Mouse (Mus musculus) hindbrain, embryonic 10.5 days (tissue): ENCODE data around the gene Esrrg. TPM values are rescaled to one million over a fixed set of nuclear protein-coding genes. Genes with fewer than 3 reads are reported as not detected.

Experiments used
- DNase-seq: peaks from one replicate; pipeline ENCODE4 v3.0.0-alpha.2; 2017; ENCODE audit warnings: low spot score
- H3K27ac ChIP-seq: fragments of 300-500 bp; sonication (generic); 2 replicates; pipeline ENCODE4 v1.5.1; 2016; ENCODE audit warnings: mild to moderate bottlenecking, moderate library complexity
- H3K27me3 ChIP-seq: fragments of 300-500 bp; sonication (generic); 2 replicates; pipeline ENCODE4 v1.6.1; 2016; ENCODE audit warnings: mild to moderate bottlenecking; ENCODE audit not compliant: poor library complexity, insufficient read depth, severe bottlenecking
- H3K36me3 ChIP-seq: fragments of 300-500 bp; sonication (generic); 2 replicates; pipeline ENCODE4 v1.6.1; 2016; ENCODE audit warnings: mild to moderate bottlenecking, moderate library complexity
- H3K4me1 ChIP-seq: fragments of 300-500 bp; sonication (generic); replicated peaks from 2 replicates; pipeline ENCODE4 v1.6.1; 2016; ENCODE audit warnings: mild to moderate bottlenecking
- H3K4me3 ChIP-seq: fragments of 300-500 bp; sonication (generic); 2 replicates; pipeline ENCODE4 v1.5.1; 2016; ENCODE audit warnings: mild to moderate bottlenecking, moderate library complexity
- H3K9me3 ChIP-seq: fragments of 300-500 bp; sonication (generic); 2 replicates; pipeline ENCODE4 v1.6.1; 2016; ENCODE audit warnings: mild to moderate bottlenecking, moderate library complexity
- WGBS: fragments of 180-500 bp; shearing (Covaris S2); methylation state at CpG from one replicate; pipeline ENCODE4 v1.1.7; 2016; 5-methylcytosine and 5-hydroxymethylcytosine counted together
- polyA plus RNA-seq: library from polyadenylated mRNA; unstranded; fragments of >200 nt; fragmentation: Nextera tagmentation; extraction: Ambion mirVana; gene quantifications from 2 replicates; pipeline ENCODE4 v1.2.1, GENCODE M21; 2016

Esrrg gene
- polyA plus RNA-seq, 1 experiment from 2014 or later: 5.8 TPM

- no peaks in the 10 kb centered on the region for H3K36me3 ChIP-seq
- H3K4me3 ChIP-seq: no peak overlapping the region
- H3K27me3 ChIP-seq: no peaks in the 10 kb centered on the region
- no peak for DNase-seq
- H3K27ac ChIP-seq: no peak overlapping the region
- H3K9me3 ChIP-seq: no peaks in the 10 kb centered on the region
- 94% methylated on average over 7 of the region's 7 CpGs for WGBS
- peaks cover 5% of the 10 kb centered on the region; the same call in 1 of the 2 replicates for H3K4me1 ChIP-seq
Measured at GRCm38 (mm10) chr1:187737296-187737695, 128.7 kb downstream of the Esrrg start.

- 91% methylated on average over 12 of the region's 12 CpGs for WGBS
- peaks cover 5% of the 10 kb centered on the region; the same call in 1 of the 2 replicates for H3K4me1 ChIP-seq
- no peaks in the 10 kb centered on the region for H3K27me3 ChIP-seq
- no peaks in the 10 kb centered on the region for H3K9me3 ChIP-seq
- DNase-seq: no peak
- no peak overlapping the region for H3K27ac ChIP-seq
- H3K36me3 ChIP-seq: no peaks in the 10 kb centered on the region
- H3K4me3 ChIP-seq: no peak overlapping the region
Measured at GRCm38 (mm10) chr1:187740531-187740930, 131.9 kb downstream of the Esrrg start.

GRCm38 (mm10) chr1:187741306-187741705 is 132.7 kb downstream of the Esrrg start:
- Histone ChIP-seq H3K4me3 (no peak overlapping the region), H3K36me3 (no peaks in the 10 kb centered on the region), H3K4me1 (0 out of 2 replicates have a peak, but pooled peaks cover 4% of the 10 kb centered on the region), H3K27me3 (no peaks in the 10 kb centered on the region), H3K27ac (no peak overlapping the region), H3K9me3 (no peaks in the 10 kb centered on the region)
- 91% methylated on average over 7 of the region's 7 CpGs for WGBS
- DNase-seq: no peak

GRCm38 (mm10) chr1:187742071-187742470 is 133.5 kb downstream of the Esrrg start:
- no peak for DNase-seq
- H3K4me1 ChIP-seq: no peaks in the 10 kb centered on the region
- no peaks in the 10 kb centered on the region for H3K36me3 ChIP-seq
- 83% methylated on average over 8 of the region's 8 CpGs for WGBS
- H3K4me3 ChIP-seq: no peak overlapping the region
- no peak overlapping the region for H3K27ac ChIP-seq
- no peaks in the 10 kb centered on the region for H3K27me3 ChIP-seq
- H3K9me3 ChIP-seq: no peaks in the 10 kb centered on the region

GRCm38 (mm10) chr1:187749294-187749693 is 140.7 kb downstream of the Esrrg start:
- no peak for DNase-seq
- H3K9me3 ChIP-seq: no peaks in the 10 kb centered on the region
- H3K4me3 ChIP-seq: no peak overlapping the region
- no peak overlapping the region for H3K27ac ChIP-seq
- 88% methylated on average over 3 of the region's 3 CpGs for WGBS
- H3K36me3 ChIP-seq: no peaks in the 10 kb centered on the region
- H3K4me1 ChIP-seq: no peaks in the 10 kb centered on the region
- no peaks in the 10 kb centered on the region for H3K27me3 ChIP-seq

- no peaks in the 10 kb centered on the region for H3K9me3 ChIP-seq
- H3K36me3 ChIP-seq: no peaks in the 10 kb centered on the region
- no peaks in the 10 kb centered on the region for H3K4me1 ChIP-seq
- DNase-seq: no peak
- H3K27ac ChIP-seq: no peak overlapping the region
- H3K27me3 ChIP-seq: no peaks in the 10 kb centered on the region
- no peak overlapping the region for H3K4me3 ChIP-seq
- 69% methylated on average over 5 of the region's 5 CpGs for WGBS
Measured at GRCm38 (mm10) chr1:187749931-187750330, 141.3 kb downstream of the Esrrg start.

- H3K4me1 ChIP-seq: no peaks in the 10 kb centered on the region
- DNase-seq: no peak
- H3K27ac ChIP-seq: no peak overlapping the region
- no peaks in the 10 kb centered on the region for H3K9me3 ChIP-seq
- no peak overlapping the region for H3K4me3 ChIP-seq
- 93% methylated on average over 13 of the region's 13 CpGs for WGBS
- H3K27me3 ChIP-seq: no peaks in the 10 kb centered on the region
- no peaks in the 10 kb centered on the region for H3K36me3 ChIP-seq
Measured at GRCm38 (mm10) chr1:187755528-187755927, 146.9 kb downstream of the Esrrg start.

- Histone ChIP-seq H3K36me3 (no peaks in the 10 kb centered on the region), H3K27ac (no peak overlapping the region), H3K27me3 (no peaks in the 10 kb centered on the region), H3K9me3 (no peaks in the 10 kb centered on the region), H3K4me3 (no peak overlapping the region), H3K4me1 (0 out of 2 replicates have a peak, but pooled peaks cover 3% of the 10 kb centered on the region)
- no peak for DNase-seq
- WGBS: 85% methylated on average over 1 of the region's 1 CpGs
Measured at GRCm38 (mm10) chr1:187757981-187758380, 149.4 kb downstream of the Esrrg start.

- H3K27me3 ChIP-seq: no peaks in the 10 kb centered on the region
- WGBS: 78% methylated on average over 3 of the region's 3 CpGs
- no peak overlapping the region for H3K27ac ChIP-seq
- H3K36me3 ChIP-seq: no peaks in the 10 kb centered on the region
- 0 out of 2 replicates have a peak, but pooled peaks cover 5% of the 10 kb centered on the region for H3K4me1 ChIP-seq
- no peaks in the 10 kb centered on the region for H3K9me3 ChIP-seq
- no peak overlapping the region for H3K4me3 ChIP-seq
- DNase-seq: no peak
Measured at GRCm38 (mm10) chr1:187758546-187758945, 150.0 kb downstream of the Esrrg start.

- no peaks in the 10 kb centered on the region for H3K9me3 ChIP-seq
- no peak for DNase-seq
- no peaks in the 10 kb centered on the region for H3K36me3 ChIP-seq
- 88% methylated on average over 3 of the region's 3 CpGs for WGBS
- no peaks in the 10 kb centered on the region for H3K27me3 ChIP-seq
- H3K27ac ChIP-seq: no peak overlapping the region
- 0 out of 2 replicates have a peak, but pooled peaks cover 5% of the 10 kb centered on the region for H3K4me1 ChIP-seq
- no peak overlapping the region for H3K4me3 ChIP-seq
Measured at GRCm38 (mm10) chr1:187759536-187759935, 150.9 kb downstream of the Esrrg start.

GRCm38 (mm10) chr1:187762641-187763450 is 154.3 kb downstream of the Esrrg start:
- Histone ChIP-seq H3K4me1 (0 out of 2 replicates have a peak, but pooled peaks cover 9% of the 10 kb centered on the region), H3K27me3 (no peaks in the 10 kb centered on the region), H3K36me3 (no peaks in the 10 kb centered on the region), H3K4me3 (no peak overlapping the region), H3K27ac (no peak overlapping the region), H3K9me3 (no peaks in the 10 kb centered on the region)
- DNase-seq: no peak
- 73% methylated on average over 5 of the region's 5 CpGs for WGBS

GRCm38 (mm10) chr1:187763451-187763755 is 154.8 kb downstream of the Esrrg start:
- H3K4me3 ChIP-seq: no peak overlapping the region
- H3K27ac ChIP-seq: no peak overlapping the region
- no peaks in the 10 kb centered on the region for H3K27me3 ChIP-seq
- H3K9me3 ChIP-seq: no peaks in the 10 kb centered on the region
- no peaks in the 10 kb centered on the region for H3K36me3 ChIP-seq
- no peak for DNase-seq
- WGBS: 84% methylated on average over 4 of the region's 4 CpGs
- 0 out of 2 replicates have a peak, but pooled peaks cover 9% of the 10 kb centered on the region for H3K4me1 ChIP-seq

GRCm38 (mm10) chr1:187763821-187764220 is 155.2 kb downstream of the Esrrg start:
- H3K4me1 ChIP-seq: 0 out of 2 replicates have a peak, but pooled peaks cover 9% of the 10 kb centered on the region
- no peaks in the 10 kb centered on the region for H3K9me3 ChIP-seq
- WGBS: 79% methylated on average over 3 of the region's 3 CpGs
- H3K27me3 ChIP-seq: no peaks in the 10 kb centered on the region
- H3K36me3 ChIP-seq: no peaks in the 10 kb centered on the region
- no peak for DNase-seq
- no peak overlapping the region for H3K4me3 ChIP-seq
- H3K27ac ChIP-seq: no peak overlapping the region
